In the genomic region with DNA sequence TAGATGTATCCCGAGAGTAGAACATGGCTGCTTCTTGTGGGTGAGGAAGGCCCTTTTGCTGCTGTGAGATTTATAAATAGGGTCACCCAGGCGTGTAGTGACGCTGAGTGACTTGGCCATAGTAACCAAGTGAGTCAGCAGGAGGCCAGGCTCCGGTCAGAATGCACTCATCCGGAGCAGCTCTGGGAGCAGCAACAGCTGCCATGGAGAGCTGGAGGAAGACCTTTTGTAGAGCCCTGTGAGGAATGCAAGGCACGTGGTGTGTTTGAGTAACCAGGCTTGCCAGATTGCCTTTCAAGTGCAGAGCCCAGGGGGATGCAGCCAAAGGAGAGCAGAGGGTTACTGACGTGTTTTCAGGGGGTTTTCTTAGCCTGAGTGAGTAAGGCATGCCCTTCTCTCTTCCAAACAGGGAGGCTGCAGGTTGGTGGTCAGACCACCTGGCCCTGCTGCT, we compare ENCODE assay signal across 7 mouse cellular contexts.
DNase-seq lines count a peak whose midpoint lies in the region; ATAC-seq lines count a peak whose summit lies in the region.

No protein-coding gene starts in this region.

- no peaks in the 10 kb centered on the region for H3K27me3 ChIP-seq in forebrain, embryonic 11.5 days (ENCODE audit: control insufficient read depth, insufficient read depth, low read length)
- H3K27me3 ChIP-seq in heart, embryonic 14.5 days (ENCODE audit: control insufficient read depth, insufficient read depth, low read length), result no peaks in the 10 kb centered on the region
- H3K27me3 ChIP-seq in neural tube, embryonic 11.5 days (ENCODE audit: control insufficient read depth, insufficient read depth, low read length), result no peaks in the 10 kb centered on the region

- no peaks in the 10 kb centered on the region for H3K36me3 ChIP-seq in forebrain, embryonic 11.5 days (ENCODE audit: control insufficient read depth, insufficient read depth, low read length)
- no peaks in the 10 kb centered on the region for H3K36me3 ChIP-seq in heart, embryonic 14.5 days (ENCODE audit: control insufficient read depth, insufficient read depth, low read length)
- no peaks in the 10 kb centered on the region for H3K36me3 ChIP-seq in neural tube, embryonic 11.5 days (ENCODE audit: control insufficient read depth, insufficient read depth, low read length)

- ATAC-seq in forebrain, embryonic 11.5 days (replicated peaks; ENCODE audit: low FRiP score), result peak; percentile 97
- peak; percentile 95 for ATAC-seq in heart, embryonic 14.5 days (ENCODE audit: insufficient number of reproducible peaks, insufficient read depth, low FRiP score, low read depth)
- ATAC-seq in neural tube, embryonic 11.5 days (ENCODE audit: insufficient read depth, low FRiP score, low TSS enrichment), result peak; percentile 96

- 1% methylated on average over 7 of the region's 7 CpGs for WGBS in forebrain, embryonic 11.5 days
- 2% methylated on average over 7 of the region's 7 CpGs for WGBS in heart, embryonic 14.5 days
- 2% methylated on average over 7 of the region's 7 CpGs for WGBS in neural tube, embryonic 11.5 days

- 0 out of 2 replicates have a peak, but pooled peaks cover 4% of the 10 kb centered on the region for H3K4me1 ChIP-seq in brown adipose tissue, adult 24 weeks (ENCODE audit: control insufficient read depth, insufficient read depth, insufficient read length, low read length)
- peaks cover 10% of the 10 kb centered on the region for H3K4me1 ChIP-seq in forebrain, embryonic 11.5 days (replicated peaks; ENCODE audit: control insufficient read depth, insufficient read depth, low read length)
- peaks cover 11 to 15% of the 10 kb centered on the region in 2 experiments for H3K4me1 ChIP-seq in heart, embryonic 14.5 days (ENCODE audit: control insufficient read depth in 2 of 2, insufficient read depth in 2 of 2, low read length in 2 of 2)
- peaks cover 3% of the 10 kb centered on the region for H3K4me1 ChIP-seq in neural tube, embryonic 11.5 days (ENCODE audit: control insufficient read depth, insufficient read depth, low read length)

- H3K9me3 ChIP-seq in forebrain, embryonic 11.5 days (ENCODE audit: control insufficient read depth, low read length), result no peaks in the 10 kb centered on the region
- no peaks in the 10 kb centered on the region for H3K9me3 ChIP-seq in heart, embryonic 14.5 days (ENCODE audit: control insufficient read depth, low read length)
- no peaks in the 10 kb centered on the region for H3K9me3 ChIP-seq in neural tube, embryonic 11.5 days (ENCODE audit: control insufficient read depth, low read length)

- no peak overlapping the region for H3K4me3 ChIP-seq in brown adipose tissue, adult 24 weeks (ENCODE audit: insufficient read depth, low read depth, low read length)
- no peak overlapping the region for H3K4me3 ChIP-seq in forebrain, embryonic 11.5 days (ENCODE audit: low read depth, low read length)
- no peak overlapping the region for H3K4me3 ChIP-seq in heart, embryonic 14.5 days (ENCODE audit: control insufficient read depth in 1 of 2, insufficient read depth in 1 of 2, low read depth in 1 of 2, low read length in 2 of 2)
- no peak overlapping the region for H3K4me3 ChIP-seq in neural tube, embryonic 11.5 days (ENCODE audit: low read depth, low read length)

- peak overlapping the region; percentile 7; the same call in 1 of the 2 replicates for H3K9ac ChIP-seq in forebrain, embryonic 11.5 days (ENCODE audit: low read length)
- H3K9ac ChIP-seq in heart, embryonic 14.5 days (ENCODE audit: low read length), result no peak overlapping the region
- no peak overlapping the region for H3K9ac ChIP-seq in neural tube, embryonic 11.5 days (ENCODE audit: low read length)

- peak overlapping the region; percentile 59 for H3K27ac ChIP-seq in brown adipose tissue, adult 24 weeks (replicated peaks; ENCODE audit: low read depth, low read length)
- peak overlapping the region; percentile 33 for H3K27ac ChIP-seq in forebrain, embryonic 11.5 days (ENCODE audit: low read depth, low read length)
- H3K27ac ChIP-seq in heart, embryonic 14.5 days (replicated peaks in 1 of 2; ENCODE audit: control insufficient read depth in 1 of 2, insufficient read depth in 1 of 2, low read depth in 2 of 2, low read length in 2 of 2), result peak overlapping the region; percentile 88 to 92
- H3K27ac ChIP-seq in neural tube, embryonic 11.5 days (ENCODE audit: low read depth, low read length), result peak overlapping the region; percentile 71

- DNase-seq in forebrain, embryonic 11.5 days (ENCODE audit: low spot score), result peak; percentile 85
- DNase-seq in kidney, postnatal 10 days, result peak; percentile 87
- peak; percentile 44 for DNase-seq in liver
- peak; percentile 86 for DNase-seq in neural tube, embryonic 11.5 days (ENCODE audit: low spot score)
- peak; percentile 27 to 57 for DNase-seq in urinary bladder, adult 18-20 months (ENCODE audit: low spot score in 2 of 2)

- 0 out of 2 replicates have a peak overlapping the region, but pooled peaks have one; percentile 19 for H3K4me2 ChIP-seq in forebrain, embryonic 11.5 days (ENCODE audit: low read depth, low read length, severe bottlenecking)
- peak overlapping the region; percentile 40 for H3K4me2 ChIP-seq in heart, embryonic 14.5 days (ENCODE audit: low read length)
- H3K4me2 ChIP-seq in neural tube, embryonic 11.5 days (ENCODE audit: low read depth), result no peak overlapping the region

Comparison
In these comparisons a context has a peak if more than half of its experiments do, and no peak if none do; other contexts are left out.
1. H3K27ac ChIP-seq: peak in every context shown above with its lines; median percentile 90 in heart, embryonic 14.5 days; 71 in neural tube, embryonic 11.5 days; 59 in brown adipose tissue, adult 24 weeks; 33 in forebrain, embryonic 11.5 days.